Mouse (Mus musculus): ENCODE data around the gene Wnt1.

Wnt1 gene

GRCm38 (mm10) chr15:98837006-98837742, 47.5 kb downstream of the Wnt1 start:
- DNase-seq (ENCODE audit: low read depth), result no peak

DNA sequence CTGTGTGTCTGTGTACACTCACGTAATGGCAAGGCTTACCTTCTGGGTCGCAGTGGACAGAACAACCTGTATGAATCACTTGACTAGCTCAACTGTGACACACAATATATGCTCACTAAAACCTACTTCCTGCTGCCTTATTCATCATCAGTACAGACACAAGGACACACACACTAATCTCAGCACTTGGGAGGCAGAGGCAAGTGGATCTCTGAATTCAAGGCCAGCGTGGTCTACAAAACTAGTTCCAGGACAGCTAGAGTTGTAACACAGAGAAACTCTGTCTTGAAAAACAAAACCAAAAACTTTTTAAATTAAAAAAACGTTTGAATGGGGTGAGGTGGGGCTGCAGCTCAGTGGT, 48.1 kb downstream of the Wnt1 start:
- DNase-seq (ENCODE audit: low read depth), result no peak

- no peak for DNase-seq (ENCODE audit: low read depth)
These were observed 49.5 kb downstream of the Wnt1 start for GRCm38 (mm10) chr15:98839161-98839560.

- DNase-seq (ENCODE audit: low read depth), result no peak
These were observed 50.3 kb downstream of the Wnt1 start for GRCm38 (mm10) chr15:98839671-98840585.
